Mouse (Mus musculus) myocyte (in vitro differentiated cells): ENCODE data around the gene Kiss1r.

Experiments
- CEBPB ChIP-seq: IDR thresholded peaks from 2 replicates; pipeline ENCODE4 v1.6.1; 2011; ENCODE audit warnings: mild to moderate bottlenecking, moderate library complexity; ENCODE audit not compliant: poor library complexity, insufficient read depth, severe bottlenecking
- E2F4 ChIP-seq: IDR thresholded peaks from one replicate; pipeline ENCODE4 v1.6.1; 2011; ENCODE audit warnings: mild to moderate bottlenecking, control low read depth, moderate library complexity; ENCODE audit not compliant: insufficient read depth
- MAX ChIP-seq: IDR thresholded peaks from one replicate; pipeline ENCODE4 v1.6.1; 2011; ENCODE audit warnings: low read depth, mild to moderate bottlenecking, control low read depth
- MYOD1 ChIP-seq, 3 experiments: IDR thresholded peaks; one replicate each; pipeline ENCODE4 v1.6.1; 2011; ENCODE audit warnings: control low read depth in 2 of 3, low read depth in 2 of 3, mild to moderate bottlenecking in 2 of 3, moderate library complexity in 1 of 3; ENCODE audit not compliant: insufficient read length in 2 of 3, control insufficient read depth in 1 of 3
- MYOG ChIP-seq, 3 experiments: IDR thresholded peaks; one replicate each; pipeline ENCODE4 v1.6.1; 2011; ENCODE audit warnings: control low read depth in 2 of 3, low read depth in 2 of 3, mild to moderate bottlenecking in 2 of 3; ENCODE audit not compliant: insufficient read length in 2 of 3, control insufficient read depth in 1 of 3, insufficient read depth in 1 of 3
- POLR2A ChIP-seq: IDR thresholded peaks from one replicate; pipeline ENCODE4 v1.6.1; 2011; ENCODE audit warnings: low read depth, mild to moderate bottlenecking, control low read depth, moderate library complexity; ENCODE audit not compliant: insufficient read length
- POLR2AphosphoS2 ChIP-seq: IDR thresholded peaks from one replicate; pipeline ENCODE4 v1.6.1; 2011; ENCODE audit warnings: low read depth, control low read depth; ENCODE audit not compliant: insufficient read length
- REST ChIP-seq: IDR thresholded peaks from one replicate; pipeline ENCODE4 v1.6.1; 2011; ENCODE audit warnings: mild to moderate bottlenecking, control low read depth, moderate library complexity; ENCODE audit not compliant: insufficient read depth, insufficient read length
- SRF ChIP-seq: IDR thresholded peaks from one replicate; pipeline ENCODE4 v1.6.1; 2011; ENCODE audit warnings: low read depth; ENCODE audit not compliant: control insufficient read depth, insufficient read length
- TCF12 ChIP-seq: IDR thresholded peaks from one replicate; pipeline ENCODE4 v1.6.1; 2011; ENCODE audit warnings: mild to moderate bottlenecking, control low read depth; ENCODE audit not compliant: poor library complexity, insufficient read depth, severe bottlenecking
- TCF3 ChIP-seq: IDR thresholded peaks from one replicate; pipeline ENCODE4 v1.6.1; 2011; ENCODE audit warnings: low read depth, control low read depth; ENCODE audit not compliant: insufficient read length
- USF1 ChIP-seq: IDR thresholded peaks from one replicate; pipeline ENCODE4 v1.6.1; 2011; ENCODE audit warnings: low read depth, mild to moderate bottlenecking, control low read depth, moderate library complexity

DNA sequence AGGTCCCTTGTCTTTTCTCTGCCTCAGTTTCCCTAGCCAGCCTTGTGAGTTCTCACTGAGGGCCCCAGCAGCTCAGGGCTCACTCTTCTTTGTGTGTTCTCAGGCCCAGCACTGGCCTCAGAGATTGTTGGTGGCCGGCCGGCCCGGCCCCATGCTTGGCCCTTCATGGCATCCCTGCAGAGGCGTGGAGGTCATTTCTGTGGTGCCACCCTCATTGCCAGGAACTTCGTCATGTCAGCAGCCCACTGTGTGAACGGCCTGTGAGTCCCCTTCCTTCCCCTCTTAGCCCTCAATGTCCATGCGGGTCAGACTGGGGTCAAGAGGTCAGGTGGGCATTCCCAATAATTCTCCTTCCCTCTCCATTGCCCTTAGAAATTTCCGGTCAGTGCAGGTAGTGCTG, 30.2 kb upstream of the Kiss1r start:
- no peak for TF ChIP-seq SRF
- TF ChIP-seq POLR2A, result no peak
- no peak for TF ChIP-seq CEBPB
- no peak for TF ChIP-seq TCF12
- TF ChIP-seq POLR2AphosphoS2, result no peak
- TF ChIP-seq MYOG (IDR thresholded peaks at IDR 0.05; ENCODE audit: control insufficient read depth in 1 of 3, insufficient read depth in 1 of 3, insufficient read length in 2 of 3, low read depth in 2 of 3), result no peak
- TF ChIP-seq E2F4, result no peak
- TF ChIP-seq MAX, result no peak
- TF ChIP-seq TCF3, result no peak
- no peak for TF ChIP-seq REST
- no peak for TF ChIP-seq USF1
- no peak for TF ChIP-seq MYOD1 (IDR thresholded peaks at IDR 0.05; ENCODE audit: control insufficient read depth in 1 of 3, insufficient read length in 2 of 3, low read depth in 2 of 3)
